In genomic region chr3:151639431-151640111, GRCm38 (mm10) we compare ENCODE assay signal across 24 mouse cellular contexts.
"Had no signal": no experiment of that assay in that cellular context is flagged by ENCODE, and none has a peak within 500 bp of the region (broad histone marks: within the 10 kb centered on the region; RNA-seq: fewer than 3 reads in every experiment).

No protein-coding gene starts in this region.

- H3K9me3 ChIP-seq: heart, embryonic 10.5 days; heart, embryonic 12.5 days; hindbrain, embryonic 10.5 days; hindbrain, embryonic 12.5 days; hindbrain, embryonic 15.5 days; kidney, embryonic 15.5 days; limb, embryonic 13.5 days had no signal

- H3K27me3 ChIP-seq: heart, embryonic 12.5 days; hindbrain, embryonic 12.5 days; hindbrain, embryonic 15.5 days; kidney, embryonic 15.5 days; limb, embryonic 13.5 days had no signal

- H3K36me3 ChIP-seq: heart, embryonic 10.5 days; heart, embryonic 12.5 days; hindbrain, embryonic 10.5 days; hindbrain, embryonic 12.5 days; hindbrain, embryonic 15.5 days; kidney, embryonic 15.5 days; limb, embryonic 13.5 days had no signal

- H3K4me3 ChIP-seq: gastrocnemius, adult 2 months; heart, embryonic 10.5 days; heart, embryonic 12.5 days; hindbrain, embryonic 10.5 days; hindbrain, embryonic 12.5 days; hindbrain, embryonic 15.5 days; kidney, embryonic 15.5 days; limb, embryonic 13.5 days had no signal

- DNase-seq: gastrocnemius, adult 2 months; gastrocnemius, postnatal 10 days; gastrocnemius, postnatal 25 days; heart, adult 18-20 months; heart, postnatal 10 days; heart, postnatal 4 days; kidney, adult 11 months; kidney, adult 2 months; kidney, adult 9 months; kidney, postnatal 14 days; kidney, postnatal 36 days; layer of hippocampus, adult 9-11 months; layer of hippocampus, postnatal 36 days; left cerebral cortex, postnatal 4 days had no signal

- H3K4me2 ChIP-seq: heart, embryonic 12.5 days; hindbrain, embryonic 12.5 days; hindbrain, embryonic 15.5 days; kidney, embryonic 15.5 days; limb, embryonic 13.5 days had no signal

- H3K9ac ChIP-seq: heart, embryonic 12.5 days; hindbrain, embryonic 12.5 days; hindbrain, embryonic 15.5 days; kidney, embryonic 15.5 days; limb, embryonic 13.5 days had no signal

- H3K4me1 ChIP-seq: heart, embryonic 10.5 days; heart, embryonic 12.5 days; hindbrain, embryonic 10.5 days; hindbrain, embryonic 12.5 days; hindbrain, embryonic 15.5 days; kidney, embryonic 15.5 days had no signal

- ATAC-seq: hindbrain, postnatal 0 days; intestine, embryonic 16.5 days had no signal

- H3K27ac ChIP-seq: gastrocnemius, adult 2 months; heart, embryonic 10.5 days; hindbrain, embryonic 10.5 days; hindbrain, embryonic 12.5 days; hindbrain, embryonic 15.5 days; hindbrain, postnatal 0 days; kidney, embryonic 15.5 days; kidney, postnatal 0 days; limb, embryonic 13.5 days had no signal
